In the genomic region with DNA sequence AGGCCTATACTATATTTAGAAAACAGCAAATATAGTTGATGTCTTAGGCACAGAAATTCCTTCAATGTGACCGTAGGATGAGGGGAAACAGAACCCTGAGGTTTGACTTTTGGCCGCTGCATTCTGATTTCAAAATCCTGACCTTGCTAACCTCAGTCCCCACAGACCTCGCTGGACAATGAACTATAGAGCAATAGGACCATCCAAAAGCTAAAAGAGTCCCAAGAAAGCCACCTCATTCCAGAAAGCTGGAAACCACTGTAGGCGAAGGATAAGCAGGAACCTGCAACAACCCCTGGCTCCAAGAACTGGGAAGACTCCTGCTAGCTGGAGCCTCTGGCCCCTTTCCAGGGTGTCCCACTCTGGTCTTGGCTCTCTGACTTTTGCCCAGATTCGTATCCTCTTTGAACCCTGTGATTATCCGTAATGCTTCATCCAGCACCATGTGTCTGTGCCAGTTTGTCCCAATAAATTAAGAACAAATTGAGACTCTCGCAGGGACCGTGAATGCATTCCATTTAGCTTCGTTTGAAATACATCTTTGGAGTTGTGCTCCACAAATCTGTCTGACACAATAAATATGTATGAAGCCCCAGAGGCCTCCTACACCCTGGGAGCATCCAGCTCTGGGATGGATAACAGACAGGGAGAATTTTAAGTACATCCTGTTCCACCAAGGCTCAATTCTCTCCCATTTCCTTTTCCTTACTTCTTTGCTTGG, we compare ENCODE assay signal across 12 mouse cellular contexts. TPM values are rescaled to one million over a fixed set of nuclear protein-coding genes. Genes with fewer than 3 reads are reported as not detected.
DNase-seq lines count a peak whose midpoint lies in the region; ATAC-seq and TF ChIP-seq lines count a peak whose summit lies in the region.
"Had no signal": no experiment of that assay in that cellular context is flagged by ENCODE, and none has a peak within 500 bp of the region (broad histone marks: within the 10 kb centered on the region; RNA-seq: fewer than 3 reads in every experiment).

No protein-coding gene starts in this region.

- no peaks in the 10 kb centered on the region for H3K9me3 ChIP-seq in intestine, embryonic 16.5 days (ENCODE audit: control insufficient read depth, low read length)
- H3K9me3 ChIP-seq in liver, embryonic 16.5 days (replicated peaks; ENCODE audit: control insufficient read depth, low read length), result no peaks in the 10 kb centered on the region
- H3K9me3 ChIP-seq in midbrain, embryonic 14.5 days (ENCODE audit: control insufficient read depth, low read length), result no peaks in the 10 kb centered on the region

- ATAC-seq in intestine, embryonic 16.5 days, result peak; percentile 63
- ATAC-seq in liver, embryonic 16.5 days (ENCODE audit: low read depth), result peak; percentile 54
- ATAC-seq in midbrain, embryonic 14.5 days (ENCODE audit: low FRiP score, low TSS enrichment), result no peak
- no peak for ATAC-seq in megakaryocyte, adult 5-6 weeks (ENCODE audit: poor library complexity, severe bottlenecking)

- peaks cover 8% of the 10 kb centered on the region for H3K4me1 ChIP-seq in embryonic fibroblast, embryonic 13.5 days (ENCODE audit: control insufficient read depth, insufficient read depth, low read length)
- peaks cover 8% of the 10 kb centered on the region; the same call in 1 of the 2 replicates for H3K4me1 ChIP-seq in intestine, embryonic 16.5 days (ENCODE audit: control insufficient read depth, insufficient read depth, low read length)
- no peaks in the 10 kb centered on the region; the same call in 1 of the 2 replicates for H3K4me1 ChIP-seq in liver, embryonic 16.5 days (ENCODE audit: control insufficient read depth, low read depth, low read length)
- no peaks in the 10 kb centered on the region for H3K4me1 ChIP-seq in midbrain, embryonic 14.5 days (ENCODE audit: control insufficient read depth, insufficient read depth, low read length)

- no peak overlapping the region for H3K4me2 ChIP-seq in intestine, embryonic 16.5 days (ENCODE audit: low read depth, low read length)
- H3K4me2 ChIP-seq in liver, embryonic 16.5 days (ENCODE audit: low read depth, low read length), result no peak overlapping the region
- H3K4me2 ChIP-seq in midbrain, embryonic 14.5 days (ENCODE audit: low read length), result no peak overlapping the region

- no peaks in the 10 kb centered on the region for H3K27me3 ChIP-seq in intestine, embryonic 16.5 days (replicated peaks; ENCODE audit: control insufficient read depth, insufficient read depth, low read length)
- H3K27me3 ChIP-seq in liver, embryonic 16.5 days (ENCODE audit: control insufficient read depth, insufficient read depth, low read depth, low read length), result no peaks in the 10 kb centered on the region
- no peaks in the 10 kb centered on the region for H3K27me3 ChIP-seq in midbrain, embryonic 14.5 days (ENCODE audit: control insufficient read depth, insufficient read depth, low read length)

- DNase-seq in layer of hippocampus, adult 2 months (ENCODE audit: low spot score in 2 of 2), result peak in 1 of 2 experiments; percentile 47
- no peak for DNase-seq in layer of hippocampus, postnatal 36 days
- no peak for DNase-seq in midbrain, embryonic 14.5 days
- DNase-seq in cerebellum, adult 8-10 months, result no peak
- DNase-seq: adrenal gland, postnatal 25 days; embryo, embryonic 11 days had no signal

- no peaks in the 10 kb centered on the region for H3K36me3 ChIP-seq in intestine, embryonic 16.5 days (ENCODE audit: control insufficient read depth, insufficient read depth, low read length)
- no peaks in the 10 kb centered on the region for H3K36me3 ChIP-seq in liver, embryonic 16.5 days (ENCODE audit: control insufficient read depth, insufficient read depth)
- no peaks in the 10 kb centered on the region for H3K36me3 ChIP-seq in midbrain, embryonic 14.5 days (ENCODE audit: control insufficient read depth, insufficient read depth, low read length)

- TF ChIP-seq POLR2A in embryonic fibroblast, embryonic 13.5 days (IDR thresholded peaks at IDR 0.05; ENCODE audit: low read depth, low read length), result no peak

- H3K9ac ChIP-seq in intestine, embryonic 16.5 days (ENCODE audit: low read depth, low read length), result no peak overlapping the region
- H3K9ac ChIP-seq in liver, embryonic 16.5 days (ENCODE audit: low read depth, low read length), result no peak overlapping the region
- H3K9ac ChIP-seq in midbrain, embryonic 14.5 days (replicated peaks; ENCODE audit: low read length), result no peak overlapping the region

- no peak for TF ChIP-seq CTCF in layer of hippocampus, adult 2 months (conservative IDR thresholded peaks at IDR 0.05)
- TF ChIP-seq CTCF in embryonic fibroblast, embryonic 13.5 days (IDR thresholded peaks at IDR 0.05; ENCODE audit: borderline replicate concordance, insufficient read depth, low read length), result no peak

- no peak overlapping the region for H3K4me3 ChIP-seq in layer of hippocampus, adult 2 months
- H3K4me3 ChIP-seq in embryonic fibroblast, embryonic 13.5 days (ENCODE audit: insufficient read depth, low read length), result no peak overlapping the region
- H3K4me3 ChIP-seq in intestine, embryonic 16.5 days (ENCODE audit: low read length), result no peak overlapping the region
- no peak overlapping the region for H3K4me3 ChIP-seq in liver, embryonic 16.5 days (ENCODE audit: low read depth, low read length)
- no peak overlapping the region for H3K4me3 ChIP-seq in midbrain, embryonic 14.5 days (replicated peaks; ENCODE audit: low read depth, low read length)

- 64% methylated on average over 9 of the region's 9 CpGs for WGBS in intestine, embryonic 16.5 days
- 34% methylated on average over 9 of the region's 9 CpGs for WGBS in liver, embryonic 16.5 days (ENCODE audit: insufficient replicate concordance)
- WGBS in midbrain, embryonic 14.5 days, result 73% methylated on average over 9 of the region's 9 CpGs

- peak overlapping the region; percentile 72 for H3K27ac ChIP-seq in layer of hippocampus, adult 2 months
- H3K27ac ChIP-seq in embryonic fibroblast, embryonic 13.5 days (ENCODE audit: insufficient read depth, low read length), result peak overlapping the region; percentile 82
- H3K27ac ChIP-seq in intestine, embryonic 16.5 days (ENCODE audit: low read length), result peak overlapping the region; percentile 42
- H3K27ac ChIP-seq in liver, embryonic 16.5 days (ENCODE audit: low read length), result peak overlapping the region; percentile 45; the same call in 1 of the 2 replicates
- H3K27ac ChIP-seq in midbrain, embryonic 14.5 days (replicated peaks; ENCODE audit: low read depth, low read length), result no peak overlapping the region

RNA-seq across cellular contexts. Expression of a gene that starts 21.8 kb away (rescaled TPM):
- 1 to 10 TPM; 2.0 to 2.8 TPM for total RNA-seq in layer of hippocampus, adult 2 months (2021)
- 1 to 10 TPM; 2.1 to 2.5 TPM for total RNA-seq in layer of hippocampus, postnatal 36 days (2021)
- polyA plus RNA-seq in embryonic fibroblast, embryonic 13.5 days (2011; ENCODE audit: insufficient read length, low read depth, missing spikeins), result 952 and 959 TPM in 2 replicates
- polyA plus RNA-seq in intestine, embryonic 16.5 days (2015; fragmentation: Nextera tagmentation; extraction: Ambion mirVana), result 46.2 and 59.7 TPM in 2 replicates
- 1.7 and 2.2 TPM in 2 replicates for polyA plus RNA-seq in liver, embryonic 16.5 days (2015; fragmentation: Nextera tagmentation; extraction: Ambion mirVana)
- polyA plus RNA-seq in midbrain, embryonic 14.5 days (2014; fragmentation: Nextera tagmentation; extraction: Ambion mirVana), result 1.4 and 3.6 TPM in 2 replicates
- total RNA-seq in megakaryocyte, adult 5-6 weeks (2015), result 0.80 and 0.83 TPM in 2 replicates
- 2.2 and 3.0 TPM in 2 replicates for total RNA-seq in megakaryocyte, adult 5-6 weeks (2017)

RNA-seq across cellular contexts. Expression of a gene that starts 30.3 kb away (rescaled TPM):
- total RNA-seq in layer of hippocampus, adult 2 months (2021), result under 1 TPM in 1 of 2 experiments, not detected in 1; 0.27 TPM
- not detected for total RNA-seq in layer of hippocampus, postnatal 36 days (2021)
- 1.1 and 4.3 TPM in 2 replicates for polyA plus RNA-seq in embryonic fibroblast, embryonic 13.5 days (2011; ENCODE audit: insufficient read length, low read depth, missing spikeins)
- 0.10 and 0.11 TPM in 2 replicates for polyA plus RNA-seq in intestine, embryonic 16.5 days (2015; fragmentation: Nextera tagmentation; extraction: Ambion mirVana)
- not detected in 2 replicates for polyA plus RNA-seq in liver, embryonic 16.5 days (2015; fragmentation: Nextera tagmentation; extraction: Ambion mirVana)
- not detected in 2 replicates for polyA plus RNA-seq in midbrain, embryonic 14.5 days (2014; fragmentation: Nextera tagmentation; extraction: Ambion mirVana)
- not detected in 2 replicates for total RNA-seq in megakaryocyte, adult 5-6 weeks (2015)
- total RNA-seq in megakaryocyte, adult 5-6 weeks (2017), result not detected in 2 replicates
- total RNA-seq: adrenal gland, postnatal 25 days; heart, postnatal 10 days; left cerebral cortex, postnatal 10 days had no signal

Comparison
In these comparisons a context has a peak if more than half of its experiments do, and no peak if none do; other contexts are left out.
1. ATAC-seq: peak in intestine, embryonic 16.5 days (single experiment) and liver, embryonic 16.5 days (single experiment); none in midbrain, embryonic 14.5 days (single experiment) and megakaryocyte, adult 5-6 weeks (single experiment).
2. RNA of a gene that starts 21.8 kb away (polyA plus RNA-seq): 952 to 959 TPM in embryonic fibroblast, embryonic 13.5 days; 46.2 to 59.7 TPM in intestine, embryonic 16.5 days, 1.4 to 3.6 TPM in midbrain, embryonic 14.5 days and 1.7 to 2.2 TPM in liver, embryonic 16.5 days; every median in the first group is over 10 times any median in the second.